Mouse (Mus musculus): Measurements from ENCODE around the gene Styxl1.

DNA sequence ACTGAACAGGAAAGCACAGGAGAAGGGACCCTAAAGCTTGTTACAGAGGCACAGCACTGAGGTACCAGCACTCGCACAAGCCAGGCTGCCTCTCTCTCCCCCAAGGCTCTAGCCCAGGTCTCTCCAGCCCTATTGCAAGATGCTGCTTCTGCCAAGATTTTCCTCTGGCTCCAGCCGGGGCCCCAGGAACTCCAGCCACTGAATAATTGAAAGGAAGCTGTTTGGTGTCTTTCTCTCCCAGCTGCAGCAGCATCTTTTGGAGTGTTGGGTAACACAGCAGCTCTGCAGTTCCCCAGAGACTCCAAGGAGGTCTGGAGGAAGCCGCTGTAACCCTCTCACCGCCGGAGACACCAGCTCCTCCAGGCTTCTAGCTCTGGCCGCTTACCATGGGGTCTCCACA is 48.0 kb upstream of the Styxl1 start:
- TF ChIP-seq CTCF (IDR thresholded peaks at IDR 0.05; ENCODE audit: low read depth, low read length), result no peak
- TF ChIP-seq TAL1 (conservative IDR thresholded peaks at IDR 0.05; ENCODE audit: low read depth, low read length), result no peak
- no peak for TF ChIP-seq GATA1 (IDR thresholded peaks at IDR 0.05; ENCODE audit: borderline replicate concordance, low read length)
- TF ChIP-seq POLR2AphosphoS5 (IDR thresholded peaks at IDR 0.05; ENCODE audit: insufficient replicate concordance, low read depth, low read length), result no peak
- no peak for TF ChIP-seq GATA2 (IDR thresholded peaks at IDR 0.05; ENCODE audit: borderline replicate concordance, low read depth, low read length)
